Mouse (Mus musculus) neutrophil, adult 65 days (primary cell): Measurements from ENCODE around the gene Rsl1. TPM values are rescaled to one million over a fixed set of nuclear protein-coding genes. Genes with fewer than 3 reads are reported as not detected.

ENCODE experiments used
- total RNA-seq: library from RNA; stranded (reverse); gene quantifications from 2 replicates; pipeline ENCODE4 v1.2.4, GENCODE M21; 2023

Rsl1 gene
- 0.41 and 0.95 TPM in 2 replicates for total RNA-seq

GRCm38 (mm10) chr13:67172991-67173722 is at the start of gene Rsl1:
TSS of gene Rsl1 (plus strand) at chr13:67173182.

GRCm38 (mm10) chr13:67194340-67194894 is 21.4 kb downstream of the Rsl1 start, which contains the start of gene Zfp455:
TSS of gene Zfp455 (plus strand) at chr13:67194506.

Other genes with a start within 250 kb of the Rsl1 start
- gene Zfp712, start 112.0 kb upstream of the Rsl1 start, total RNA-seq, result 0.85 and 1.0 TPM in 2 replicates
- not detected in 2 replicates for gene Zfp708, start 75.2 kb upstream of the Rsl1 start, total RNA-seq
- gene Gm28557, start 64.6 kb upstream of the Rsl1 start, total RNA-seq, result 0.38 and 0.93 TPM in 2 replicates
- 0.19 TPM in 1 of 2 replicates, not detected in the other for gene Rslcan18, start 56.9 kb upstream of the Rsl1 start, total RNA-seq
- 0.76 and 1.1 TPM in 2 replicates for gene Zfp759, start 51.5 kb upstream of the Rsl1 start, total RNA-seq
- gene Zfp455, start 21.3 kb downstream of the Rsl1 start, total RNA-seq, result 0.35 and 0.39 TPM in 2 replicates
- gene Zfp458, start 105.3 kb downstream of the Rsl1 start, total RNA-seq, result 1.1 and 1.6 TPM in 2 replicates
- 0.36 and 0.60 TPM in 2 replicates for gene Zfp457, start 133.3 kb downstream of the Rsl1 start, total RNA-seq
- 4.2 and 7.0 TPM in 2 replicates for gene Zfp595, start 159.4 kb downstream of the Rsl1 start, total RNA-seq
- gene Gm28044, start 187.4 kb downstream of the Rsl1 start, total RNA-seq, result 2.2 TPM in 1 of 2 replicates, not detected in the other
- 3.7 and 4.8 TPM in 2 replicates for gene Zfp953, start 187.4 kb downstream of the Rsl1 start, total RNA-seq
- gene Gm28041, start 202.6 kb downstream of the Rsl1 start, total RNA-seq, result 2.3 TPM in 1 of 2 replicates, not detected in the other
- gene Zfp456, start 202.6 kb downstream of the Rsl1 start, total RNA-seq, result 0.84 and 1.7 TPM in 2 replicates
- gene Zfp429, start 226.6 kb downstream of the Rsl1 start, total RNA-seq, result 4.1 and 4.7 TPM in 2 replicates
- gene Zfp459, start 248.2 kb downstream of the Rsl1 start, total RNA-seq, result 0.16 TPM in 1 of 2 replicates, not detected in the other